In genomic region chr5:128522667-128523066, GRCm38 (mm10) we compare ENCODE assay signal across 8 mouse cellular contexts.
DNase-seq lines count a peak whose midpoint lies in the region; ATAC-seq lines count a peak whose summit lies in the region.

No protein-coding gene starts in this region.

- DNase-seq in CD4-positive, CD25-positive, alpha-beta regulatory T cell, adult 2 months (ENCODE audit: low read depth, low spot score): peak; percentile 33
- peak; percentile 40 for DNase-seq in layer of hippocampus, adult 11-12 months (ENCODE audit: low spot score)
- no peak for DNase-seq in layer of hippocampus, adult 9-11 months
- DNase-seq in Muller cell, postnatal 12 days (ENCODE audit: inconsistent ontology term): peak; percentile 45
- peak; percentile 80 for DNase-seq in forelimb bud, embryonic 11.5 days (ENCODE audit: low read depth, low spot score)
- DNase-seq in lung, postnatal 10 days: peak; percentile 48
- peak; percentile 67 for DNase-seq in thymus, postnatal 4 days

- no peak for ATAC-seq in CD4-positive, CD25-positive, alpha-beta regulatory T cell, adult 4 months
